Mouse (Mus musculus) heart, adult 2 months (tissue): Measurements from ENCODE around the gene Ap3d1.
A peak's percentile ranks its signal among the peaks of the same experiment; 100 is the strongest.

Source experiments
- CTCF ChIP-seq: fragments of 200-600 bp; IDR thresholded peaks from 2 replicates; pipeline ENCODE4 v1.8.1; 2022; ENCODE audit warnings: antibody characterized with exemption, mild to moderate bottlenecking, moderate library complexity
- EP300 ChIP-seq: fragments of 200-500 bp; IDR thresholded peaks from 2 replicates; pipeline ENCODE4 v1.6.1; 2011; ENCODE audit warnings: low read depth, low read length, control low read depth; ENCODE audit not compliant: insufficient read depth
- POLR2A ChIP-seq: fragments of 200-500 bp; IDR thresholded peaks from 2 replicates; pipeline ENCODE4 v1.6.1; 2011; ENCODE audit warnings: mild to moderate bottlenecking, low read depth, low read length, control low read depth; ENCODE audit not compliant: insufficient read depth

DNA sequence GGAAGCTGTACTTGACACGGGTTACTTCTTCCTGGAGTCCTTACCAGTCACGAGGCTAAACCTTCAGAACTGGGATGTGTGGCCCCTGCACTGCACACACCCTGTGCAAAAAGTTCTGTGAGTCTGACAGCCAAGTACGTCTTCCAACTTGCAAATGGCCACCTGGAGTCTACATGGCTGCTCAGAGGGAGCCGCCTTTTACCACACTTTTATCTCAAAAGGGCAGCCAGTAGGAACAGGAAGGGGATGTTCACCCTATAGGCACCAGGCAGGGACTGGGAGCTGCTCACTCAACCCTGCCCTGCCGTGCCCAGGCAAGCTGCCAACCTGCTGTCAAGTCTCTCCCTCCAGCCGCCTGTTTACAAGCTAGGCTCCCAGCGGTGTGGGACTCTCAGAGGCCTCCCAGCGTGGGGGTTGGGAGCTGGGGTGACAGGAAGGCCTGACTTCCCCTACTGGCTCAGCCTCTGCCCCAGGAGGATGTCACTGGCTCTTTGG, 64.1 kb downstream of the Ap3d1 start, which contains the start of gene Mknk2:
- 0 out of 2 replicates have a peak, but pooled peaks have one; percentile 9 for TF ChIP-seq CTCF
- peak; percentile 95 for TF ChIP-seq EP300
- peak; percentile 68 for TF ChIP-seq POLR2A
